Mouse (Mus musculus) CH12.LX (cell line): Measurements from ENCODE around the gene Sap30. TPM values are rescaled to one million over a fixed set of nuclear protein-coding genes. Genes with fewer than 3 reads are reported as not detected.

Experiments
- DNase-seq: peaks from one replicate; pipeline ENCODE4 v3.0.0-alpha.2; 2013; ENCODE audit errors: extremely low read depth
- H3K27ac ChIP-seq: 2 replicates; pipeline ENCODE4 v1.5.1; 2012; ENCODE audit warnings: low read depth, mild to moderate bottlenecking, control low read depth, moderate library complexity; ENCODE audit not compliant: insufficient read depth
- H3K27me3 ChIP-seq: replicated peaks from 2 replicates; pipeline ENCODE3; 2012; ENCODE audit warnings: inconsistent platforms
- H3K36me3 ChIP-seq, 2 experiments: replicated peaks in 1 of 2; 2 replicates each; pipeline versions ENCODE3 to v1.6.1; 2012; ENCODE audit warnings: inconsistent platforms in 1 of 2, low read length in 1 of 2, mild to moderate bottlenecking in 1 of 2, mixed read lengths in 1 of 2, moderate library complexity in 1 of 2; ENCODE audit not compliant: control insufficient read depth in 1 of 2, insufficient read depth in 1 of 2
- H3K4me1 ChIP-seq, 2 experiments: 2 replicates each; pipeline ENCODE4 v1.6.1; 2012; ENCODE audit warnings: inconsistent platforms in 1 of 2, moderate library complexity in 1 of 2; ENCODE audit not compliant: insufficient read depth in 2 of 2, control insufficient read depth in 1 of 2
- H3K4me2 ChIP-seq: 2 replicates; pipeline ENCODE4 v1.6.1; 2012; ENCODE audit warnings: low read depth, mild to moderate bottlenecking, control low read depth; ENCODE audit not compliant: poor library complexity, insufficient read depth, severe bottlenecking
- H3K4me3 ChIP-seq, 3 experiments: fragments of 150-350 bp in 1 of 3; sonication (generic) in 1 of 3; replicated peaks in 1 of 3; 2 replicates each; pipeline versions ENCODE3 to v1.5.1; 2011 to 2012; ENCODE audit warnings: low read depth in 2 of 3, low read length in 2 of 3, mild to moderate bottlenecking in 2 of 3, moderate library complexity in 2 of 3, control low read depth in 1 of 3, improper control_type of control experiment in 1 of 3, inconsistent platforms in 1 of 3, mixed read lengths in 1 of 3; ENCODE audit not compliant: poor library complexity in 1 of 3
- H3K79me2 ChIP-seq: replicated peaks from 2 replicates; pipeline ENCODE4 v1.6.1; 2012; ENCODE audit warnings: mild to moderate bottlenecking, moderate library complexity; ENCODE audit not compliant: control insufficient read depth, poor library complexity, insufficient read depth, severe bottlenecking; ENCODE audit errors: extremely low read depth
- H3K9ac ChIP-seq: 2 replicates; pipeline ENCODE4 v1.6.1; 2012; ENCODE audit warnings: low read depth, mild to moderate bottlenecking, control low read depth, moderate library complexity; ENCODE audit not compliant: insufficient read depth
- H3K9me3 ChIP-seq: replicated peaks from 2 replicates; pipeline ENCODE3; 2012; ENCODE audit warnings: low read length, inconsistent platforms, mixed read lengths
- CHD2 ChIP-seq: IDR thresholded peaks from 2 replicates; pipeline ENCODE4 v1.6.1; 2011; ENCODE audit warnings: low read length, improper control_type of control experiment
- CTCF ChIP-seq, 2 experiments: IDR thresholded peaks in 1 of 2; conservative IDR thresholded peaks in 1 of 2; 2 replicates each; pipeline ENCODE4 v1.5.1; 2011 to 2012; ENCODE audit warnings: low read depth in 2 of 2, low read length in 2 of 2, improper control_type of control experiment in 1 of 2, inconsistent platforms in 1 of 2, mild to moderate bottlenecking in 1 of 2, moderate library complexity in 1 of 2
- E2F4 ChIP-seq: IDR thresholded peaks from 2 replicates; pipeline ENCODE4 v1.6.1; 2011; ENCODE audit warnings: low read depth, low read length, improper control_type of control experiment; ENCODE audit not compliant: insufficient replicate concordance
- ELF1 ChIP-seq: IDR thresholded peaks from 2 replicates; pipeline ENCODE4 v1.6.1; 2014; ENCODE audit warnings: low read depth, mild to moderate bottlenecking, inconsistent platforms, low read length, improper control_type of control experiment
- HCFC1 ChIP-seq: IDR thresholded peaks from 2 replicates; pipeline ENCODE4 v1.6.1; 2012; ENCODE audit warnings: low read depth, mild to moderate bottlenecking, inconsistent platforms, low read length, improper control_type of control experiment
- IRF4 ChIP-seq: IDR thresholded peaks from 2 replicates; pipeline ENCODE4 v1.6.1; 2014; ENCODE audit warnings: low read depth, mild to moderate bottlenecking, inconsistent platforms, low read length, improper control_type of control experiment
- JUN ChIP-seq: IDR thresholded peaks from 2 replicates; pipeline ENCODE4 v1.6.1; 2011; ENCODE audit warnings: low read depth, mild to moderate bottlenecking, low read length, improper control_type of control experiment, moderate library complexity; ENCODE audit not compliant: insufficient read depth
- JUND ChIP-seq: conservative IDR thresholded peaks from 2 replicates; pipeline ENCODE4 v1.6.1; 2011; ENCODE audit warnings: low read depth, low read length, improper control_type of control experiment
- KAT2A ChIP-seq: IDR thresholded peaks from 2 replicates; pipeline ENCODE4 v1.6.1; 2012; ENCODE audit warnings: low read length, improper control_type of control experiment, inconsistent platforms; ENCODE audit not compliant: insufficient replicate concordance
- MAFK ChIP-seq: IDR thresholded peaks from 2 replicates; pipeline ENCODE4 v1.6.1; 2011; ENCODE audit warnings: low read length, improper control_type of control experiment; ENCODE audit not compliant: insufficient replicate concordance
- MAX ChIP-seq: IDR thresholded peaks from 2 replicates; pipeline ENCODE4 v1.6.1; 2011; ENCODE audit warnings: low read length, improper control_type of control experiment
- MAZ ChIP-seq: IDR thresholded peaks from 2 replicates; pipeline ENCODE4 v1.6.1; 2012; ENCODE audit warnings: low read depth, mild to moderate bottlenecking, inconsistent platforms, low read length, improper control_type of control experiment, moderate library complexity
- MEF2A ChIP-seq: IDR thresholded peaks from 2 replicates; pipeline ENCODE4 v1.6.1; 2014; ENCODE audit warnings: low read depth, mild to moderate bottlenecking, inconsistent platforms, low read length, improper control_type of control experiment, borderline replicate concordance
- MXI1 ChIP-seq: IDR thresholded peaks from 2 replicates; pipeline ENCODE4 v1.6.1; 2011; ENCODE audit warnings: mild to moderate bottlenecking, low read depth, low read length, improper control_type of control experiment
- NELFE ChIP-seq: IDR thresholded peaks from 2 replicates; pipeline ENCODE4 v1.6.1; 2011; ENCODE audit warnings: low read depth, low read length, improper control_type of control experiment
- PAX5 ChIP-seq: IDR thresholded peaks from 2 replicates; pipeline ENCODE4 v1.6.1; 2012; ENCODE audit warnings: low read length, inconsistent platforms, mixed read lengths
- RAD21 ChIP-seq: IDR thresholded peaks from 2 replicates; pipeline ENCODE4 v1.6.1; 2011; ENCODE audit warnings: low read depth, mild to moderate bottlenecking, low read length, improper control_type of control experiment, moderate library complexity
- SIN3A ChIP-seq: IDR thresholded peaks from 2 replicates; pipeline ENCODE4 v1.6.1; 2012; ENCODE audit warnings: low read length, improper control_type of control experiment, inconsistent platforms
- TBP ChIP-seq: conservative IDR thresholded peaks from 2 replicates; pipeline ENCODE4 v1.6.1; 2011; ENCODE audit warnings: low read depth, low read length, improper control_type of control experiment
- UBTF ChIP-seq: IDR thresholded peaks from 2 replicates; pipeline ENCODE4 v1.6.1; 2012; ENCODE audit warnings: low read depth, mild to moderate bottlenecking, inconsistent platforms, low read length, improper control_type of control experiment, moderate library complexity
- USF1 ChIP-seq: IDR thresholded peaks from 2 replicates; pipeline ENCODE4 v1.6.1; 2014; ENCODE audit warnings: low read depth, mild to moderate bottlenecking, inconsistent platforms, low read length, improper control_type of control experiment
- USF2 ChIP-seq: conservative IDR thresholded peaks from 2 replicates; pipeline ENCODE4 v1.6.1; 2011; ENCODE audit warnings: low read depth, low read length, improper control_type of control experiment
- ZC3H11A ChIP-seq: IDR thresholded peaks from 2 replicates; pipeline ENCODE4 v1.6.1; 2012; ENCODE audit warnings: low read depth, mild to moderate bottlenecking, inconsistent platforms, low read length, improper control_type of control experiment
- ZKSCAN1 ChIP-seq: IDR thresholded peaks from 2 replicates; pipeline ENCODE4 v1.6.1; 2012; ENCODE audit warnings: low read depth, inconsistent platforms, low read length, improper control_type of control experiment, borderline replicate concordance
- ZMIZ1 ChIP-seq: IDR thresholded peaks from 2 replicates; pipeline ENCODE4 v1.6.1; 2012; ENCODE audit warnings: low read depth, mild to moderate bottlenecking, inconsistent platforms, low read length, improper control_type of control experiment
- ZNF384 ChIP-seq: IDR thresholded peaks from 2 replicates; pipeline ENCODE4 v1.6.1; 2012; ENCODE audit warnings: low read depth, low read length, improper control_type of control experiment, inconsistent platforms
- dilution Hi-C: fragments of 300-500 bp; cut with MboI; formaldehyde crosslinking; loops from 2 replicates; pipeline ENCODE4 v1.14.3; 2020; ENCODE audit warnings: low sequenced_read_pairs; ENCODE audit not compliant: extremely low pct_unique_long_range_greater_than_20kb, extremely low pct_ligation_motif_present
- in situ Hi-C: fragments of 300-500 bp; cut with MboI; formaldehyde crosslinking; loops from 3 replicates; pipeline ENCODE4 v1.14.3; 2019; ENCODE audit warnings: low sequenced_read_pairs, low pct_ligation_motif_present, low pct_unique_long_range_greater_than_20kb, mixed read lengths
- polyA plus RNA-seq: library from polyadenylated mRNA; unstranded; fragments of >175 nt; gene quantifications from 2 replicates; pipeline ENCODE4 v1.2.1, GENCODE M21; 2012; ENCODE audit warnings: low read depth; ENCODE audit not compliant: insufficient read length
- total RNA-seq, 2 experiments: library from RNA; depleted of rRNA; stranded (reverse); fragments of 300-350 nt in 1 of 2; fragments of >200 nt in 1 of 2; gene quantifications; 2 replicates each; pipeline ENCODE4 v1.2.3; 2012 to 2014

The Sap30 gene
- total and polyA plus RNA-seq, 3 experiments = 33.9 to 82.6 (median 37.1) TPM

GRCm38 (mm10) chr8:57441556-57441955 lies 46.1 kb downstream of the Sap30 start:
- Histone ChIP-seq H3K9me3 (no peaks in the 10 kb centered on the region), H3K9ac (no peak overlapping the region), H3K4me1 (peaks cover 0 to 5% of the 10 kb centered on the region in 2 experiments; a peak in 1 of 4 replicates), H3K36me3 (no peaks in the 10 kb centered on the region), H3K27me3 (no peaks in the 10 kb centered on the region), H3K4me3 (no peak overlapping the region), H3K79me2 (no peaks in the 10 kb centered on the region), H3K27ac (no peak overlapping the region), H3K4me2 (no peak overlapping the region)
- DNase-seq = no peak
- in situ Hi-C loops (no loop called here), dilution Hi-C loops (no loop called here)
- no peak for TF ChIP-seq CTCF (conservative IDR thresholded peaks at IDR 0.05 in 1 of 2, IDR thresholded peaks at IDR 0.05 in 1 of 2; ENCODE audit: low read depth in 2 of 2, low read length in 2 of 2)
- no peak for TF ChIP-seq RAD21
- TF ChIP-seq MXI1 = no peak
- no peak for TF ChIP-seq PAX5
- TF ChIP-seq HCFC1 = no peak
- no peak for TF ChIP-seq MAX
- TF ChIP-seq USF1 = no peak
- TF ChIP-seq IRF4 = no peak
- no peak for TF ChIP-seq TBP
- TF ChIP-seq SIN3A = no peak
- TF ChIP-seq CHD2 = no peak
- no peak for TF ChIP-seq ZMIZ1
- TF ChIP-seq KAT2A = no peak
- no peak for TF ChIP-seq ZKSCAN1
- no peak for TF ChIP-seq MEF2A
- TF ChIP-seq ZC3H11A = no peak
- TF ChIP-seq UBTF = no peak

- dilution Hi-C loops (no loop called here), in situ Hi-C loops (no loop called here)
- DNase-seq = no peak
- no peak overlapping the region for H3K9ac ChIP-seq
- H3K36me3 ChIP-seq = no peaks in the 10 kb centered on the region
- no peak overlapping the region for H3K4me2 ChIP-seq
- peaks cover 0 to 5% of the 10 kb centered on the region in 2 experiments; a peak in 1 of 4 replicates for H3K4me1 ChIP-seq
- H3K9me3 ChIP-seq = no peaks in the 10 kb centered on the region
- no peaks in the 10 kb centered on the region for H3K79me2 ChIP-seq
- no peak overlapping the region for H3K4me3 ChIP-seq
- no peak overlapping the region for H3K27ac ChIP-seq
- no peaks in the 10 kb centered on the region for H3K27me3 ChIP-seq
- TF ChIP-seq MAZ (no peak), USF2 (no peak), MAFK (no peak), MAX (no peak), ZNF384 (no peak), E2F4 (no peak), JUN (no peak), CTCF (conservative IDR thresholded peaks at IDR 0.05 in 1 of 2, IDR thresholded peaks at IDR 0.05 in 1 of 2; ENCODE audit: low read depth in 2 of 2, low read length in 2 of 2) (no peak), SIN3A (no peak), TBP (no peak), CHD2 (no peak), ELF1 (no peak), JUND (no peak), NELFE (no peak), ZC3H11A (no peak)
Observed at GRCm38 (mm10) chr8:57441131-57441530, 46.5 kb downstream of the Sap30 start.
